Mouse (Mus musculus): ENCODE measurements at regions not wholly inside any gene's neighbourhood (a gene's known extent, or its start where the extent isn't known, plus 50 kb on each side); places are given as distances from the start of the nearest gene placed in this dataset.

DNA sequence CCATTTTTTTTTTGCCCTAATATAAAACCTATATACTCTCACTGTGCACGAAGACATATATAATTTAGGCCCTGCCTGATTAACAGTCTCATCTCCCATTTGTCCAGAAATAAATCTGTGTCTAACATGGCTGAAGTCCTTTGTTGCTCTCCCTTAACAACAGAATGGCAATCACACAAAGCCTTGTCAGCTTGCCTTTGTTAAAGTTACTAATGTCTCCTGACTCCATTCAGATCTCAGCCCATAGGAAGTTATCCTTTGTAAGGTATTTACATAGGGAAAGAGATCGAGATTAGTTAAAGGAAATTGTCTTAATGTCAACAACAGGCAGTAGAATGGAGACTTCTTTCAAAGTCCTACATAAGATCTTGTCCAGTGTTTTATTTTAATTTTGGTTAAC lies 809.2 kb downstream of the Robo1 start:
- TF ChIP-seq CTCF (conservative IDR thresholded peaks at IDR 0.05; ENCODE audit: low read length) (no peak), NANOG (IDR thresholded peaks at IDR 0.05; ENCODE audit: borderline replicate concordance, low read length) (peak; percentile 44; the same call in 1 of the 2 replicates), POU5F1 (IDR thresholded peaks at IDR 0.05; ENCODE audit: borderline replicate concordance, low read length) (no peak)

Measured in E14TG2a.4 (cell line).